Mouse (Mus musculus): ENCODE measurements around the gene Thumpd3. TPM values are rescaled to one million over a fixed set of nuclear protein-coding genes. Genes with fewer than 3 reads are reported as not detected.

The Thumpd3 gene
- 163 TPM for polyA plus RNA-seq (2014; fragmentation: Illumina TruSeq; extraction: RNeasy Lipid Tissue Mini Kit (QIAGEN cat#74804); ENCODE audit: low read depth, low replicate concordance)

DNA sequence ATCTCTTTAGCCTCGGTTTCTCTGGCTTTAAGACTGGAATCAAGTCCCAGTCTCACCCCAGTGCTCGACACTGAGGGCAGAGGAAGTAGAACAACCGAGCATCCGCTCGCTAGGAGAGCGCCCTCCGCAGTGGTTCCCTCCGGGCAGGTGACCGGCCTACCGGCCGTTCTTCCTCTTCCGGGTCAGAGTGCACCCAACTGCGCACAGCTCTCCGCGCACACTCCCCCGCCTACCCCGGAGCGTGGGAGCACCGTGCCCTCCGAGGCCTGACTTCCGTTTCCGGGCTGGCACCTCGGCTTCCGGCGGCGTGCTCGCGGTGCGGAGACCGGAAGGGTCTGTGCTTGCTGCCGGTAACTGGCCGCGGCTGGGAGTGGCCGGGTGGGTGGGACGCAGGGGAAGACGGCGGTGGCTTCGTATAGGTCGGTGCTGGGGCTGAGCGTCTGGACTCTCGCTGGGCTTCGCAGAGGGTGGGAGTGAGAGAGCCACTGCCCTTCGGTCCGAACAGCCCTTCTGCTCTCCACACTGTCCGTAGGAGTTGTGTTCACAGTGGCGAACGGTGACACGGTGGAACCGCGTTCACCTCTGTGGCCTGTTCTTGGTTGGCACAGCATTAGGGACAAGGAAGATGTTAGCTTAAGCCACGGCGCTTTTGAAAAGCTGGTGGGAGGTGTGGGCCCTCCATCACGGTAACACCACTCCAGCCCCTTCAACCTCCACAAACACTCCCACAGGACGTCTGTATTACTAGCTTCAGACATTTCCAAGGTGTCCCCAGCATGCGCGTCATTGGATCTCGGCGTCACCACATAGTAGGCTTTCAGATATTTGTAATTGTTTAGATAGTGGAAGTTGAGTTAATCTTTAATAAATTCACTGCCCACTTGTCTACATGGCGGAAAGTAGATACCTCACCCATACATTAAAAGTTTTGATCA is at the start of gene Thumpd3:
Gene Thumpd3, plus strand, starts transcription at position 185 of the 935 bp plus-strand sequence.

GRCm38 (mm10) chr6:113076686-113077516 is 30.9 kb downstream of the Thumpd3 start, which contains the start of gene Setd5:
Setd5 (plus strand) TSS chr6:113077365.

Other genes starting within 250 kb of the Thumpd3 start
- gene Srgap3, start 99.0 kb upstream of the Thumpd3 start, polyA plus RNA-seq (2014; fragmentation: Illumina TruSeq; extraction: RNeasy Lipid Tissue Mini Kit (QIAGEN cat#74804); ENCODE audit: low read depth, low replicate concordance): 4.6 TPM
- gene Setd5, start 31.1 kb downstream of the Thumpd3 start, polyA plus RNA-seq (2014; fragmentation: Illumina TruSeq; extraction: RNeasy Lipid Tissue Mini Kit (QIAGEN cat#74804); ENCODE audit: low read depth, low replicate concordance): 162 TPM
- gene Lhfpl4, start 149.2 kb downstream of the Thumpd3 start, polyA plus RNA-seq (2014; fragmentation: Illumina TruSeq; extraction: RNeasy Lipid Tissue Mini Kit (QIAGEN cat#74804); ENCODE audit: low read depth, low replicate concordance): 0.25 TPM
- gene Mtmr14, start 191.6 kb downstream of the Thumpd3 start, polyA plus RNA-seq (2014; fragmentation: Illumina TruSeq; extraction: RNeasy Lipid Tissue Mini Kit (QIAGEN cat#74804); ENCODE audit: low read depth, low replicate concordance): 24.4 TPM
- gene Cpne9, start 236.1 kb downstream of the Thumpd3 start, polyA plus RNA-seq (2014; fragmentation: Illumina TruSeq; extraction: RNeasy Lipid Tissue Mini Kit (QIAGEN cat#74804); ENCODE audit: low read depth, low replicate concordance): not detected